Mouse (Mus musculus) midbrain, embryonic 12.5 days (tissue): ENCODE measurements around the gene Gramd1b. TPM values are rescaled to one million over a fixed set of nuclear protein-coding genes. Genes with fewer than 3 reads are reported as not detected.

Experiments used
- ATAC-seq: fragments of 200-750 bp; cut with Nextera tagmentation; 2 replicates; pipeline ENCODE4 v1.8.0; 2017; ENCODE audit warnings: low read depth, moderate TSS enrichment, moderate library complexity; ENCODE audit not compliant: low FRiP score
- H3K27ac ChIP-seq: fragments of 300-500 bp; sonication (generic); replicated peaks from 2 replicates; pipeline ENCODE4 v1.5.1; 2016; ENCODE audit warnings: mild to moderate bottlenecking
- H3K27me3 ChIP-seq: fragments of 300-500 bp; sonication (generic); 2 replicates; pipeline ENCODE4 v1.6.1; 2016; ENCODE audit warnings: mild to moderate bottlenecking
- H3K36me3 ChIP-seq: fragments of 300-500 bp; sonication (generic); 2 replicates; pipeline ENCODE4 v1.6.1; 2016
- H3K4me1 ChIP-seq: fragments of 300-500 bp; sonication (generic); 2 replicates; pipeline ENCODE4 v1.6.1; 2016
- H3K4me2 ChIP-seq: fragments of 300-500 bp; sonication (generic); replicated peaks from 2 replicates; pipeline ENCODE4 v1.6.1; 2016; ENCODE audit warnings: mild to moderate bottlenecking, moderate library complexity
- H3K4me3 ChIP-seq: fragments of 300-500 bp; sonication (generic); 2 replicates; pipeline ENCODE4 v1.5.1; 2016; ENCODE audit warnings: mild to moderate bottlenecking
- H3K9ac ChIP-seq: fragments of 300-500 bp; sonication (generic); replicated peaks from 2 replicates; pipeline ENCODE4 v1.6.1; 2016; ENCODE audit warnings: mild to moderate bottlenecking, moderate library complexity
- H3K9me3 ChIP-seq: fragments of 300-500 bp; sonication (generic); 2 replicates; pipeline ENCODE4 v1.6.1; 2016; ENCODE audit warnings: mild to moderate bottlenecking
- WGBS: fragments of 180-500 bp; shearing (Covaris S2); methylation state at CpG from one replicate; pipeline ENCODE4 v1.1.7; 2016; 5-methylcytosine and 5-hydroxymethylcytosine counted together
- polyA plus RNA-seq: library from polyadenylated mRNA; unstranded; fragments of >200 nt; fragmentation: Nextera tagmentation; extraction: Ambion mirVana; gene quantifications from 2 replicates; pipeline ENCODE4 v1.2.1, GENCODE M21; 2016

The Gramd1b gene
- polyA plus RNA-seq, 1 experiment from 2014 or later, result 5.4 TPM

DNA sequence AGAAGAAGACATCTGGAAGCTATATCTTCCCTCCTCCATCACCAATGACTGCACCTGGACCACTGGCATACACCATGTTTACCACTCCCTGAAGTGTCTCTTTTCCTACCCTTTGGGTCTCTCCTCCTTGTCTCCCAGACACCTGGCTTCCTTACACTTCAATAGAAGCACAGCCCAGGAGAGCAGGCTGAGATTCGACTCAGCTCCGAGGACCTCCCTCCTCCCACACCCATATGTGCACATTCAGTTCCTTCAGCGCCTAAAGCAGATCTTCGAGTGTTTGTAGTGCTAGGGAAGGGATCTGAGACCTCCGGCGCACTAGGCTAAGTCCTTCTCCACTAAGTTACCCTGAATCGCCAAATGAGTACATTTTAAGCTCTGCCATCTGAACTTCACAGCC is 127.4 kb downstream of the Gramd1b start:
- Histone ChIP-seq H3K4me3 (no peak overlapping the region), H3K27me3 (no peaks in the 10 kb centered on the region), H3K36me3 (no peaks in the 10 kb centered on the region), H3K4me2 (no peak overlapping the region), H3K4me1 (no peaks in the 10 kb centered on the region), H3K9ac (no peak overlapping the region), H3K27ac (no peak overlapping the region), H3K9me3 (no peaks in the 10 kb centered on the region)
- ATAC-seq, result no peak
- WGBS, result 91% methylated on average over 7 of the region's 7 CpGs

GRCm38 (mm10) chr9:40401818-40402217 is 129.4 kb downstream of the Gramd1b start:
- Histone ChIP-seq H3K4me2 (no peak overlapping the region), H3K9ac (no peak overlapping the region), H3K9me3 (no peaks in the 10 kb centered on the region), H3K36me3 (no peaks in the 10 kb centered on the region), H3K27me3 (no peaks in the 10 kb centered on the region), H3K4me1 (peaks cover 3% of the 10 kb centered on the region), H3K4me3 (no peak overlapping the region), H3K27ac (no peak overlapping the region)
- ATAC-seq, result no peak
- WGBS, result 94% methylated on average over 5 of the region's 5 CpGs

DNA sequence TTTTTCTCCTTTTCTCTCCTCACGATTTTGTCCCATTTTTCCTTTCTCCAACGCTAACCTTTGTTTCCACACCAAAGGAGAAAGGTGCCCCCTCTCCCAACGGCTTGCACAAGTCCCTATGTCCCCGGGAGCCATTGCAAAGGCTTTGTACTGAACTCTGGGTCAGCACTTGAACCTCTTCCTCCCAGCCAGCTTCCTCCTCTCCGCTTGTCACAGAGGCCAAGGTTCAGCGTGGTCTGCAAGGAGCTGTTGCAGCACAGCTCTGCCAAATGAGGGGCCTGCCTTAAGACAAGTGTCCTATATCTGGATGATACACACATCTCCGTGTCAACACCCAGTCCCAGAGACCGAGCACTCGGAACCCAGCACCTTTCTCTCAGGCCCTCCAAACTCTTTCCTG is 130.3 kb downstream of the Gramd1b start:
- no peaks in the 10 kb centered on the region for H3K36me3 ChIP-seq
- no peaks in the 10 kb centered on the region for H3K9me3 ChIP-seq
- no peak for ATAC-seq
- no peak overlapping the region for H3K9ac ChIP-seq
- H3K27ac ChIP-seq, result no peak overlapping the region
- WGBS, result 80% methylated on average over 9 of the region's 9 CpGs
- H3K4me1 ChIP-seq, result peaks cover 4% of the 10 kb centered on the region
- no peak overlapping the region for H3K4me3 ChIP-seq
- no peaks in the 10 kb centered on the region for H3K27me3 ChIP-seq
- no peak overlapping the region for H3K4me2 ChIP-seq

DNA sequence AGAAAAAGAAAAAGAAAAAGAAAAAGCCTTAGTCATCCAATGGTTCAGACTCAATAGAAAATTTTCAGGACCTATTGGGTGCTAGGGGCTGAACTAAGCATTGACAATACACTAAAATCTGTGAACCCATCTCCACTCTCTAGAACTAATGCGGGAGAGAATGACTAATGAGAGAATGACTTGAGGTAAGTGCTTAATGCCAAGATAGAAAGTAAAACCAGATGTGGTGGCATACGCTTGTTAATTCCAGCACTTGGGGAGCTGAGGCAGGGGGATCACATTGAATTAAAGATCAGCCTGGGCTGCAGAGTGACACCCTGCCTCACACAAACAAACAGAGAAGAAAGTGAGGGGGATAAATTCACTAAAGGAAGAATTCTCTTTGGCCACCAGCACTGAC is 131.0 kb downstream of the Gramd1b start:
- H3K36me3 ChIP-seq, result no peaks in the 10 kb centered on the region
- no peaks in the 10 kb centered on the region for H3K9me3 ChIP-seq
- no peak for ATAC-seq
- H3K27me3 ChIP-seq, result no peaks in the 10 kb centered on the region
- no peak overlapping the region for H3K27ac ChIP-seq
- H3K4me3 ChIP-seq, result no peak overlapping the region
- no peak overlapping the region for H3K9ac ChIP-seq
- 81% methylated on average over 2 of the region's 2 CpGs for WGBS
- no peak overlapping the region for H3K4me2 ChIP-seq
- peaks cover 4% of the 10 kb centered on the region for H3K4me1 ChIP-seq

DNA sequence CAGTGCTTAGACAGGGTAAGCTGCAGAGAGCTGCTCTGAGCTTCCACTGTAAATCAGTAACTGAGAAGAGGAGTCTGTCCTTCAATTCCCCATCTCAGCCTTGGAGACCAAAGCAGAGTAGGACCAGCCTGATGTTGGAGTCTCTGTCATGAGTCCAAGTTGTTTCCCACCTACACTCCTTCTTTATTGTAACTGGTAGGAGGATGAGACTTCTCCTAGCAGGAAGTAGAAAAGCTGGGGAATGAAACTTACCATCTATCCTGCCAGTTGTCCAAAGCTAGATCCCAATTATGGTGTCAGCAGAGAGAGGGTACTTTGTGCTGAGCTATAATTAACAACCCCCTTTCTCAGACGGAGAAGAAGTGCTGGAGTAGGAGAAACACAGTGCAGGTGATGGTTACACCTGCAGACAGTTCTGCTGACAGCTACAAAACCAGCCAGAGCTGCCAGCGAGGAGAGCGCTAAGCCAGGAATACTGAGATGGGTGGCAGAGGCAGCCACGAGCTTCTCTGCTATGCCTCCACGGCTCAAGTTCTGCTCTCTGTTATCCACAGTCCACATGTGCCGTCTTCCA is 131.7 kb downstream of the Gramd1b start:
- H3K9me3 ChIP-seq, result no peaks in the 10 kb centered on the region
- no peak overlapping the region for H3K4me2 ChIP-seq
- H3K9ac ChIP-seq, result no peak overlapping the region
- WGBS, result 88% methylated on average over 6 of the region's 6 CpGs
- H3K27me3 ChIP-seq, result no peaks in the 10 kb centered on the region
- no peak overlapping the region for H3K27ac ChIP-seq
- no peak overlapping the region for H3K4me3 ChIP-seq
- peaks cover 4% of the 10 kb centered on the region for H3K4me1 ChIP-seq
- no peak for ATAC-seq
- H3K36me3 ChIP-seq, result no peaks in the 10 kb centered on the region

DNA sequence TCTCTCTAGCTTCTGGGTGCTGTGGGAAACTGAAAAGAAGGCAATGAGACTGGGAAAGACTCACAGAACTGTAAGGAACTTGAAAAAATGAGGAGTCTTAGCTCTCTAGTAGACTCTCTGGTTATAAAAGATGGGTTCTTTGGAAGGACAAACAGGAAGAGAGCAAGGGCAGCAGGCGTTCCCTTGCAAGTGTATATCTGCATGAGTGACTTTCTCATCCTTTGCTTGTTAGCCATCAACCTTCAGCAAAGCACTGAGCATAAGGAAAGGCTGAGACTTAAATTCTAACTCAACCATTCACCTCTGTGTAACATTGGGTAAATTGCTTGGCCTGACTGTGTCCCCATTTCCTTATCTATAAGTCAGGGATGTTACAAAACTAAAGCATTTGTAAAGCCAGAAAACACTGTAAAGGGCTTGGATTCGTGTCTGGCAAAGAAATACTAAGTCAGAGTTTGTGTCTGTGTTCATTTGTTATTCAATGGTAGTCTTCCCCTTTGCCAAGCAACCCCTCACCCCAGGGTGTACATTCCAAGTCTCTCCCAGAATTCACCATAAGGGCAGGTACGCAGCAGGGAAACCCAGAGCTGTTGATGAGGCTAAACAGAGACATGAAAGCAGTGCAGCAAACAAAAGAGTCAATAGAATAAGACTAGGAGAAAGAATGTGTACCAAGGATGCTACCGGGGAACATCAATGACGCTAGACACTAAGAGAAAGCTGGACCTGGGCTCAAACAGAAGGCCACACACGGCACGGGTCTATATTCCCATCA is 133.5 kb downstream of the Gramd1b start:
- no peak for ATAC-seq
- no peak overlapping the region for H3K27ac ChIP-seq
- peaks cover 7% of the 10 kb centered on the region for H3K4me1 ChIP-seq
- H3K9ac ChIP-seq, result no peak overlapping the region
- WGBS, result 67% methylated on average over 7 of the region's 7 CpGs
- H3K9me3 ChIP-seq, result no peaks in the 10 kb centered on the region
- no peak overlapping the region for H3K4me3 ChIP-seq
- no peaks in the 10 kb centered on the region for H3K36me3 ChIP-seq
- H3K4me2 ChIP-seq, result no peak overlapping the region
- H3K27me3 ChIP-seq, result no peaks in the 10 kb centered on the region

DNA sequence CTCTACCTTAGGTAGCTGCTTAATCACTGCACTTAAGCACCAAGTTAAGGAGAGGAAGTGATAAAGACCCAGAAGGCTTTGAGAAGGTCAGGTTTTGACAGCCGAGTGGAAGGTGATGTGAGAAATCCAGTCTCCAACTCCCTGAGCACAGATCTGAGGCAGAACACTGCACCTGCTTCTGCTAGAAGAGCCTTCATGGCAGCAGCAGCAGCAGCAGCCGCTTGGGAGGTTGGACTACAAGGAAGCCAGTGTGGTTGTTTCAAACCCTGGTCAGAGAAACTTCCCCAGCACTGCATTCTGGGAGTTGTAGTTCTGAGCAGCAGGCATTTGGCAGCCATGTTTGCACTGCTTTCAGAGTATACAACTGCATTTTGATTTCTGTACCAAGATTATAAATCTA is 134.1 kb downstream of the Gramd1b start:
- 20% methylated on average over 2 of the region's 2 CpGs for WGBS
- Histone ChIP-seq H3K36me3 (no peaks in the 10 kb centered on the region), H3K27ac (peak overlapping the region; percentile 39; the same call in 1 of the 2 replicates), H3K4me2 (peak overlapping the region; percentile 44), H3K9me3 (no peaks in the 10 kb centered on the region), H3K4me3 (peak overlapping the region; percentile 17; the same call in 1 of the 2 replicates), H3K4me1 (peaks cover 13% of the 10 kb centered on the region), H3K9ac (no peak overlapping the region), H3K27me3 (no peaks in the 10 kb centered on the region)
- ATAC-seq, result peak; percentile 73

DNA sequence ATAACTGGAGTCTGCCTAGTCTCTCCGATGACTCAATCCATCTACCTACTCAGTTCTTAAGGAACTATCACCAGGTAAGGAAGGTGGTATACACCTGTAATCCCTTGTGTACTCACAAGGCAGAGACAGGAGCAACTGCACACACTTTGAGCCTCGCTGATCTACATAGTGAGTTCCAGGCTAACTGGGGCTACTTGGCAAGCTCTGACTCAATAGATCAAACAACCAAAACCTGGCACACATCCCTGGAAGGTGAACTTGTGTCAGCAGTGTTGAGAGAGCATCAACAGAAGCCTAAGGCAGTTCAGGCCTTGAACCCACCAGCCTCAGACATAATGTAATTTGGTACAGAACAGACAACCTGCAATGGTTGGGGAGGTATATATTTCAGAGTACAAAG is 135.0 kb downstream of the Gramd1b start:
- no peak overlapping the region for H3K4me3 ChIP-seq
- ATAC-seq, result no peak
- 85% methylated on average over 2 of the region's 2 CpGs for WGBS
- H3K36me3 ChIP-seq, result no peaks in the 10 kb centered on the region
- no peak overlapping the region for H3K27ac ChIP-seq
- H3K9me3 ChIP-seq, result no peaks in the 10 kb centered on the region
- no peak overlapping the region for H3K9ac ChIP-seq
- H3K27me3 ChIP-seq, result 0 out of 2 replicates have a peak, but pooled peaks cover 4% of the 10 kb centered on the region
- peaks cover 22% of the 10 kb centered on the region for H3K4me1 ChIP-seq
- no peak overlapping the region for H3K4me2 ChIP-seq

GRCm38 (mm10) chr9:40391852-40392695 is 139.1 kb downstream of the Gramd1b start:
- Histone ChIP-seq H3K27me3 (0 out of 2 replicates have a peak, but pooled peaks cover 5% of the 10 kb centered on the region), H3K27ac (peak overlapping the region; percentile 77), H3K9me3 (no peaks in the 10 kb centered on the region), H3K9ac (peak overlapping the region; percentile 20; the same call in 1 of the 2 replicates), H3K4me1 (peaks cover 25% of the 10 kb centered on the region), H3K4me3 (peak overlapping the region; percentile 19), H3K36me3 (no peaks in the 10 kb centered on the region), H3K4me2 (peak overlapping the region; percentile 43)
- peak; percentile 89 for ATAC-seq
- 15% methylated on average over 20 of the region's 20 CpGs for WGBS

DNA sequence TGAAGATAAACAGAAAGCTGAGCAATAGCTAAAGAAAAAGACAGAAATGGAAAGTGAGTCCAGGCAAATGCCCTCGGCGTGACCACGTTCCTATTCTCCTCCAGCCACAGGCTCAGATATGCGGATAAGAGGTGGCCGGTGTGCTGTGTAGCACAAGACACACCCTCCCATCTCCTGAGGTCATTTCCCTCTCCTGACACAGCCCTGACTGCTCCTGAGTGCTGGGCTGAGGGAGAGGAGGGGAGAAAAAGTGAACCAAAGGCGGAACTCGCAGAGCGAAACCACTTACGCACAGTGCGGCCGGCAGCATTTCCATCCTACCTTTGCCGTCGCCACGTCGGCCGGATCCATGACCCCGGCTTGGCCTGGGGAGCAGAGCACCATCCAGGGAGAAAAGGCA is 139.8 kb downstream of the Gramd1b start:
- WGBS, result 75% methylated on average over 17 of the region's 17 CpGs
- H3K4me3 ChIP-seq, result peak overlapping the region; percentile 19; the same call in 1 of the 2 replicates
- no peaks in the 10 kb centered on the region for H3K9me3 ChIP-seq
- H3K4me2 ChIP-seq, result peak overlapping the region; percentile 43
- H3K27me3 ChIP-seq, result 0 out of 2 replicates have a peak, but pooled peaks cover 5% of the 10 kb centered on the region
- no peak overlapping the region for H3K27ac ChIP-seq
- H3K36me3 ChIP-seq, result no peaks in the 10 kb centered on the region
- peak; percentile 9; the same call in 1 of the 2 replicates for ATAC-seq
- H3K9ac ChIP-seq, result 0 out of 2 replicates have a peak overlapping the region, but pooled peaks have one; percentile 20
- peaks cover 21% of the 10 kb centered on the region for H3K4me1 ChIP-seq

- H3K27ac ChIP-seq, result no peak overlapping the region
- ATAC-seq, result peak; percentile 27; the same call in 1 of the 2 replicates
- no peaks in the 10 kb centered on the region for H3K9me3 ChIP-seq
- H3K9ac ChIP-seq, result no peak overlapping the region
- no peaks in the 10 kb centered on the region for H3K36me3 ChIP-seq
- WGBS, result 32% methylated on average over 8 of the region's 8 CpGs
- H3K4me3 ChIP-seq, result no peak overlapping the region
- H3K27me3 ChIP-seq, result 0 out of 2 replicates have a peak, but pooled peaks cover 5% of the 10 kb centered on the region
- H3K4me2 ChIP-seq, result peak overlapping the region; percentile 43
- H3K4me1 ChIP-seq, result peaks cover 21% of the 10 kb centered on the region
These were observed 140.3 kb downstream of the Gramd1b start for GRCm38 (mm10) chr9:40390904-40391303.

DNA sequence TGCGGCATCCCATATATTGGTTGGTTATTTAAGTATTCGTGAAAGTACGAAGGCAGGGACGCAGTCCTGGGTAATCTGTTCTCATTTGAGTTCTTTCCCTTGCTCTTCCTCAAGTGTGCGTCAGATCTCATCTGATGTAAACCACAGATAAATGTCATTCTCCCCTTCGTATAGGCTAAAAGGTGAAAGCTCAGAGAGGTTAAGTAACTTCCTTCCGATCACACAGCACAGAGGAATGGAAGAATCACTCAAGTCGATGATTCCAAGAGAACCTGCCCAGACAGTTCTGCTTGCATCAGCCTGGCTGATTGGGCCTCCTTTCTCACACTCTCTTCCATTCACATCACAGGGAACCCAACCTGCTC is 140.8 kb downstream of the Gramd1b start:
- no peak overlapping the region for H3K4me2 ChIP-seq
- H3K36me3 ChIP-seq, result no peaks in the 10 kb centered on the region
- no peak overlapping the region for H3K27ac ChIP-seq
- no peak for ATAC-seq
- peaks cover 21% of the 10 kb centered on the region for H3K4me1 ChIP-seq
- 0 out of 2 replicates have a peak, but pooled peaks cover 5% of the 10 kb centered on the region for H3K27me3 ChIP-seq
- H3K9me3 ChIP-seq, result no peaks in the 10 kb centered on the region
- no peak overlapping the region for H3K4me3 ChIP-seq
- 93% methylated on average over 8 of the region's 8 CpGs for WGBS
- H3K9ac ChIP-seq, result no peak overlapping the region
